In genomic region chr11:28371381-28371780, GRCm38 (mm10) we compare ENCODE assay signal across 11 mouse cellular contexts. TPM values are rescaled to one million over a fixed set of nuclear protein-coding genes. Genes with fewer than 3 reads are reported as not detected.
"Had no signal": no experiment of that assay in that cellular context is flagged by ENCODE, and none has a peak within 500 bp of the region (broad histone marks: within the 10 kb centered on the region; RNA-seq: fewer than 3 reads in every experiment).

No protein-coding gene starts in this region.

RNA-seq across cellular contexts. Expression of gene Gm6685, which starts 31.7 kb away (rescaled TPM):
- polyA plus RNA-seq: embryonic facial prominence, embryonic 11.5 days; embryonic facial prominence, embryonic 13.5 days; embryonic facial prominence, embryonic 14.5 days; forebrain, embryonic 10.5 days; forebrain, embryonic 12.5 days; forebrain, embryonic 13.5 days; forebrain, embryonic 14.5 days; forebrain, embryonic 15.5 days; forebrain, embryonic 16.5 days; forebrain, postnatal 0 days; heart, embryonic 10.5 days had no signal
